Mouse (Mus musculus) spleen, adult 12 weeks (tissue): ENCODE data around the gene Ina.
"Not testable (repeated sequence)": the region's sequence is repeated elsewhere in the genome, so short reads cannot be mapped to it uniquely, and the experiment has no call there.

ENCODE experiments used
- DNase-seq: peaks from one replicate; pipeline ENCODE4 v3.0.0; 2022; ENCODE audit warnings: low spot score

Gene Ina

GRCm38 (mm10) chr19:46984726-46985622 lies 29.5 kb upstream of the Ina start:
- no peak for DNase-seq

GRCm38 (mm10) chr19:46987646-46988045 lies 26.9 kb upstream of the Ina start:
- DNase-seq: no peak

- peak; percentile 45 for DNase-seq
These were observed 26.0 kb upstream of the Ina start for GRCm38 (mm10) chr19:46988231-46989087.

- DNase-seq: no peak
These were observed 24.9 kb upstream of the Ina start for GRCm38 (mm10) chr19:46989479-46990152.

GRCm38 (mm10) chr19:46990153-46990518 lies 24.4 kb upstream of the Ina start:
- DNase-seq: no peak

GRCm38 (mm10) chr19:46990625-46991024 lies 23.9 kb upstream of the Ina start:
- not testable (repeated sequence) for DNase-seq

- peak; percentile 77 for DNase-seq
These were observed 23.4 kb upstream of the Ina start for GRCm38 (mm10) chr19:46991145-46991544.

- DNase-seq: not testable (repeated sequence)
These were observed 22.2 kb upstream of the Ina start for GRCm38 (mm10) chr19:46992329-46992728.

- DNase-seq: no peak
These were observed 18.4 kb upstream of the Ina start for GRCm38 (mm10) chr19:46996095-46996494.

GRCm38 (mm10) chr19:46998168-46998870 lies 16.2 kb upstream of the Ina start:
- DNase-seq: no peak

GRCm38 (mm10) chr19:46998953-46999352 lies 15.5 kb upstream of the Ina start:
- DNase-seq: no peak

GRCm38 (mm10) chr19:46999753-47000152 lies 14.7 kb upstream of the Ina start:
- DNase-seq: no peak

GRCm38 (mm10) chr19:47000357-47000756 lies 14.1 kb upstream of the Ina start:
- not testable (repeated sequence) for DNase-seq

- no peak for DNase-seq
These were observed 10.6 kb upstream of the Ina start for GRCm38 (mm10) chr19:47003742-47004511.

GRCm38 (mm10) chr19:47005873-47006272 lies 8.6 kb upstream of the Ina start:
- no peak for DNase-seq

- no peak for DNase-seq
These were observed 8.2 kb upstream of the Ina start for GRCm38 (mm10) chr19:47006321-47006720.

GRCm38 (mm10) chr19:47009420-47009819 lies 5.1 kb upstream of the Ina start:
- no peak for DNase-seq

GRCm38 (mm10) chr19:47009943-47010342 lies 4.6 kb upstream of the Ina start:
- no peak for DNase-seq

- no peak for DNase-seq
These were observed 1.9 kb upstream of the Ina start for GRCm38 (mm10) chr19:47012521-47013130.

GRCm38 (mm10) chr19:47013340-47014158 lies 949 bp upstream of the Ina start:
- DNase-seq: no peak
